Mouse (Mus musculus): ENCODE results near the gene Plaur. TPM values are rescaled to one million over a fixed set of nuclear protein-coding genes. Genes with fewer than 3 reads are reported as not detected.

Plaur gene
- polyA plus RNA-seq (2015; fragmentation: Nextera tagmentation; extraction: Ambion mirVana) = 5.9 and 6.6 TPM in 2 replicates

- Histone ChIP-seq H3K27me3 (ENCODE audit: control insufficient read depth, insufficient read depth, low read depth, low read length) (peaks cover 3% of the 10 kb centered on the region; the same call in 1 of the 2 replicates), H3K4me1 (ENCODE audit: control insufficient read depth, low read depth, low read length) (no peaks in the 10 kb centered on the region; the same call in 1 of the 2 replicates), H3K27ac (ENCODE audit: low read length) (peak within 1 kb of the TSS; percentile 64), H3K4me2 (ENCODE audit: low read depth, low read length) (peak within 1 kb of the TSS; percentile 38), H3K4me3 (ENCODE audit: low read depth, low read length) (peak within 1 kb of the TSS; percentile 52), H3K36me3 (ENCODE audit: control insufficient read depth, insufficient read depth) (no peaks in the 10 kb centered on the region), H3K9ac (ENCODE audit: low read depth, low read length) (peak within 1 kb of the TSS; percentile 43; the same call in 1 of the 2 replicates), H3K9me3 (replicated peaks; ENCODE audit: control insufficient read depth, low read length) (no peaks in the 10 kb centered on the region)
- WGBS (ENCODE audit: insufficient replicate concordance) = 2% methylated on average over 27 of the region's 27 CpGs
- ATAC-seq (ENCODE audit: low read depth) = peak; percentile 61
Measured at GRCm38 (mm10) chr7:24462388-24463319, at the start of gene Plaur. Gene Plaur (plus strand): TSS chr7:24462484.

DNA sequence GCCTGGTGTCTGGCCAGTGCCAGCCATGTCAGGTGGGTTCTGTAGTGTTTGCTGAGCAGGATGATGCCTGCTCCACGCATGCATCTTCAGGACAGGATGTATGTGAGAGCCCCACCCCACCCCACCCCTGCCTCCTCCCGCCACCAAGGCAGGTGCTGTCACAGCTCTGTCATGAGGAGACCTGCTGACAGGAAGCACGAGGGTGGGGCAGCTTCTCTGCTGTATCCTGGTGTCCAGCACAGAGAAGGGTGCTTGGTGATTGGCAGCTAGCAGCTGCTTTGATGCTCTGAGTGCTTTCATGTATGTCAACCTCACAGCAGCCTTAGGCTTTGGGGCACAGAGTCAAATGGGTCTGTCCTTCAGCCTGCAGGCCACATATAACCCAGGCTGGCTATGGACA is 48.7 kb upstream of the Plaur start:
- Histone ChIP-seq H3K27ac (ENCODE audit: low read length) (no peak overlapping the region), H3K27me3 (ENCODE audit: control insufficient read depth, insufficient read depth, low read depth, low read length) (no peaks in the 10 kb centered on the region), H3K36me3 (ENCODE audit: control insufficient read depth, insufficient read depth) (0 out of 2 replicates have a peak, but pooled peaks cover under 1% of the 10 kb centered on the region), H3K4me1 (ENCODE audit: control insufficient read depth, low read depth, low read length) (no peaks in the 10 kb centered on the region), H3K4me3 (ENCODE audit: low read depth, low read length) (no peak overlapping the region), H3K9ac (ENCODE audit: low read depth, low read length) (no peak overlapping the region), H3K9me3 (replicated peaks; ENCODE audit: control insufficient read depth, low read length) (no peaks in the 10 kb centered on the region), H3K4me2 (ENCODE audit: low read depth, low read length) (no peak overlapping the region)
- WGBS (ENCODE audit: insufficient replicate concordance) = 55% methylated on average over 3 of the region's 3 CpGs
- no peak for ATAC-seq (ENCODE audit: low read depth)

GRCm38 (mm10) chr7:24415261-24415660 is 47.0 kb upstream of the Plaur start:
- no peaks in the 10 kb centered on the region for H3K9me3 ChIP-seq (replicated peaks; ENCODE audit: control insufficient read depth, low read length)
- 64% methylated on average over 7 of the region's 7 CpGs for WGBS (ENCODE audit: insufficient replicate concordance)
- no peak for ATAC-seq (ENCODE audit: low read depth)
- no peaks in the 10 kb centered on the region for H3K27me3 ChIP-seq (ENCODE audit: control insufficient read depth, insufficient read depth, low read depth, low read length)
- no peak overlapping the region for H3K9ac ChIP-seq (ENCODE audit: low read depth, low read length)
- H3K4me1 ChIP-seq (ENCODE audit: control insufficient read depth, low read depth, low read length) = no peaks in the 10 kb centered on the region
- no peak overlapping the region for H3K27ac ChIP-seq (ENCODE audit: low read length)
- no peak overlapping the region for H3K4me3 ChIP-seq (ENCODE audit: low read depth, low read length)
- no peak overlapping the region for H3K4me2 ChIP-seq (ENCODE audit: low read depth, low read length)
- H3K36me3 ChIP-seq (ENCODE audit: control insufficient read depth, insufficient read depth) = no peaks in the 10 kb centered on the region

DNA sequence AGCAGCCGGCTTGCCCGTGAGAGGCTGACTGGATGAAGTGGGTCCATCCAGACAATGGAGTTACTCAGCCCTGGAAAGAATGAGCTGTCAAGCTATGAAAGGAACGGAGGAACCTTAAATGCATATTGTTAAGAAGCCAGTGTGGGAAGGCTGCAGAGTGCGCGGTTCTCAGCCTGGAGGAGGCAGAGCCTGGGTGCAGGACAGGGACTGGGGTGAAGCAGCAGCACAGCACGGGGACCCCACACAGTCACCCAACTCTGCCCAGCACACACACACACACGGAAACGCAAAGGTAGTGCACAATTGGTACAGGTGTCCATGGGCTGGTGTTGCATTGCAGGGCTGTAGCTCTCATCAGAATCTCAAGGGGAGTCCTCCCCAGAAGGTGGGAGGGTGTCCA is 42.7 kb upstream of the Plaur start:
- H3K4me3 ChIP-seq (ENCODE audit: low read depth, low read length) = no peak overlapping the region
- WGBS (ENCODE audit: insufficient replicate concordance) = 85% methylated on average over 8 of the region's 8 CpGs
- H3K9ac ChIP-seq (ENCODE audit: low read depth, low read length) = no peak overlapping the region
- H3K4me2 ChIP-seq (ENCODE audit: low read depth, low read length) = no peak overlapping the region
- no peaks in the 10 kb centered on the region for H3K36me3 ChIP-seq (ENCODE audit: control insufficient read depth, insufficient read depth)
- no peak overlapping the region for H3K27ac ChIP-seq (ENCODE audit: low read length)
- H3K9me3 ChIP-seq (replicated peaks; ENCODE audit: control insufficient read depth, low read length) = no peaks in the 10 kb centered on the region
- no peaks in the 10 kb centered on the region for H3K4me1 ChIP-seq (ENCODE audit: control insufficient read depth, low read depth, low read length)
- ATAC-seq (ENCODE audit: low read depth) = no peak
- H3K27me3 ChIP-seq (ENCODE audit: control insufficient read depth, insufficient read depth, low read depth, low read length) = no peaks in the 10 kb centered on the region

DNA sequence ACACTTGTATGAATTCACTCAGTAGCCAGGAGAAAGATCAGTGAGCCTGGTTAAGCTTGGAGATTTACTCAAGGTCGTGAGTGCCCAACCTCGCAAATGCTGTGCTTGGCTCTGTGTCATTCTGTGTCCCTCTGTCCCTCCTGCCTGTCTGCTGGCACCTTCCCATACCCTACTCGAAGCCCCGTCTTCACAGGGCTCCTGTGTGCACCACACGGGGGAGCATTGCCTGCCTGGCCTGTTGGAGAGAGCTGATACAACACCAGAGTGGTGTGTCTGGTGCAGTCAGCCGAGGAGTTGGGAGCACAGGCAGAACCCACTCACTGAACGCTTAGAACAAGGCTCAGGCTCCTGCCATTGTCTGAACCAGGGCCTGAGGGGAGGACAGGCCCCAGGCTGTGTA is 40.6 kb upstream of the Plaur start:
- Histone ChIP-seq H3K36me3 (ENCODE audit: control insufficient read depth, insufficient read depth) (no peaks in the 10 kb centered on the region), H3K9me3 (replicated peaks; ENCODE audit: control insufficient read depth, low read length) (no peaks in the 10 kb centered on the region), H3K4me1 (ENCODE audit: control insufficient read depth, low read depth, low read length) (no peaks in the 10 kb centered on the region), H3K9ac (ENCODE audit: low read depth, low read length) (no peak overlapping the region), H3K4me2 (ENCODE audit: low read depth, low read length) (no peak overlapping the region), H3K27me3 (ENCODE audit: control insufficient read depth, insufficient read depth, low read depth, low read length) (no peaks in the 10 kb centered on the region), H3K4me3 (ENCODE audit: low read depth, low read length) (no peak overlapping the region), H3K27ac (ENCODE audit: low read length) (no peak overlapping the region)
- 68% methylated on average over 7 of the region's 7 CpGs for WGBS (ENCODE audit: insufficient replicate concordance)
- no peak for ATAC-seq (ENCODE audit: low read depth)

DNA sequence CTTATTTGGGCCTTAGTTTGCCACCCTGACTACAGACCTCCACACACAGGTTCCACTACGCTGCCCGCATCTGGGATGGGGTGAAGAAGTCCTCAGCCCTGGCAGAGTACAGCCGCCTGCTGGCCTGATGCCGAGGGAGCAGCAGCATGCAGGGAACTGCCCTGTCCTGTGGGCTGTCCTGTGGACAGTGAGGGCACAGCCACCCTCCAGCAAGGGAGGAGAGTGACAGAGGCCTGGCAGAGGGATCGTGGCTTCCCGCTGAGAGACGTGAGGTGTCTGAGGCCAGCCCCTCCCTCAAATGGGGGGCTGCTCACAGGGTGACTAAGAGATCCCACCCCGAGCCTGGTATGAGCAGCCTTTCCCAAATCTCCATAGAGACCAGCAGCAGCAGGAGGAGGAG is 40.0 kb upstream of the Plaur start:
- no peak overlapping the region for H3K27ac ChIP-seq (ENCODE audit: low read length)
- no peaks in the 10 kb centered on the region for H3K36me3 ChIP-seq (ENCODE audit: control insufficient read depth, insufficient read depth)
- no peaks in the 10 kb centered on the region for H3K9me3 ChIP-seq (replicated peaks; ENCODE audit: control insufficient read depth, low read length)
- no peak for ATAC-seq (ENCODE audit: low read depth)
- no peak overlapping the region for H3K4me3 ChIP-seq (ENCODE audit: low read depth, low read length)
- H3K27me3 ChIP-seq (ENCODE audit: control insufficient read depth, insufficient read depth, low read depth, low read length) = no peaks in the 10 kb centered on the region
- no peak overlapping the region for H3K9ac ChIP-seq (ENCODE audit: low read depth, low read length)
- H3K4me2 ChIP-seq (ENCODE audit: low read depth, low read length) = no peak overlapping the region
- no peaks in the 10 kb centered on the region for H3K4me1 ChIP-seq (ENCODE audit: control insufficient read depth, low read depth, low read length)
- WGBS (ENCODE audit: insufficient replicate concordance) = 87% methylated on average over 8 of the region's 8 CpGs

- Histone ChIP-seq H3K27ac (ENCODE audit: low read length) (no peak overlapping the region), H3K27me3 (ENCODE audit: control insufficient read depth, insufficient read depth, low read depth, low read length) (no peaks in the 10 kb centered on the region), H3K9me3 (replicated peaks; ENCODE audit: control insufficient read depth, low read length) (no peaks in the 10 kb centered on the region), H3K36me3 (ENCODE audit: control insufficient read depth, insufficient read depth) (no peaks in the 10 kb centered on the region), H3K9ac (ENCODE audit: low read depth, low read length) (no peak overlapping the region), H3K4me3 (ENCODE audit: low read depth, low read length) (no peak overlapping the region), H3K4me1 (ENCODE audit: control insufficient read depth, low read depth, low read length) (no peaks in the 10 kb centered on the region), H3K4me2 (ENCODE audit: low read depth, low read length) (no peak overlapping the region)
- ATAC-seq (ENCODE audit: low read depth) = no peak
- WGBS (ENCODE audit: insufficient replicate concordance) = 77% methylated on average over 15 of the region's 15 CpGs
Measured at GRCm38 (mm10) chr7:24423107-24423763, 39.0 kb upstream of the Plaur start.

GRCm38 (mm10) chr7:24423956-24424732 is 38.1 kb upstream of the Plaur start:
- H3K9ac ChIP-seq (ENCODE audit: low read depth, low read length) = no peak overlapping the region
- H3K27me3 ChIP-seq (ENCODE audit: control insufficient read depth, insufficient read depth, low read depth, low read length) = no peaks in the 10 kb centered on the region
- H3K27ac ChIP-seq (ENCODE audit: low read length) = no peak overlapping the region
- no peaks in the 10 kb centered on the region for H3K36me3 ChIP-seq (ENCODE audit: control insufficient read depth, insufficient read depth)
- H3K9me3 ChIP-seq (replicated peaks; ENCODE audit: control insufficient read depth, low read length) = no peaks in the 10 kb centered on the region
- WGBS (ENCODE audit: insufficient replicate concordance) = 72% methylated on average over 12 of the region's 12 CpGs
- no peak for ATAC-seq (ENCODE audit: low read depth)
- H3K4me3 ChIP-seq (ENCODE audit: low read depth, low read length) = no peak overlapping the region
- no peak overlapping the region for H3K4me2 ChIP-seq (ENCODE audit: low read depth, low read length)
- no peaks in the 10 kb centered on the region for H3K4me1 ChIP-seq (ENCODE audit: control insufficient read depth, low read depth, low read length)
